Mouse (Mus musculus) embryonic fibroblast, embryonic 13.5 days (primary cell): ENCODE measurements around the gene Ttyh1.

Experiments
- CTCF ChIP-seq: IDR thresholded peaks from 2 replicates; pipeline ENCODE4 v1.5.1; 2011; ENCODE audit warnings: mild to moderate bottlenecking, control low read depth, low read length, moderate library complexity, borderline replicate concordance; ENCODE audit not compliant: insufficient read depth
- POLR2A ChIP-seq: IDR thresholded peaks from 2 replicates; pipeline ENCODE4 v1.6.1; 2011; ENCODE audit warnings: low read depth, mild to moderate bottlenecking, control low read depth, low read length, moderate library complexity

- TF ChIP-seq CTCF (no peak), POLR2A (no peak)
Observed at GRCm38 (mm10) chr7:4111766-4112165, 7.4 kb upstream of the Ttyh1 start.
